Mouse (Mus musculus) gastrocnemius, postnatal 4 days (tissue): Measurements from ENCODE around the gene Chrm3. TPM values are rescaled to one million over a fixed set of nuclear protein-coding genes. Genes with fewer than 3 reads are reported as not detected.

Experiments
- DNase-seq, 2 experiments: peaks; one replicate each; pipeline ENCODE4 v3.0.0; 2021 to 2022; ENCODE audit warnings: low spot score in 2 of 2, mixed read lengths in 2 of 2
- total RNA-seq, 2 experiments: library from RNA; stranded (reverse); gene quantifications; 2 replicates each; pipeline ENCODE4 v1.2.3; 2021

Gene Chrm3
- total RNA-seq, 2 experiments from 2014 or later: 1.5 to 1.6 TPM

GRCm38 (mm10) chr13:10081896-10082426 is 278.7 kb downstream of the Chrm3 start:
- DNase-seq: no peak

DNA sequence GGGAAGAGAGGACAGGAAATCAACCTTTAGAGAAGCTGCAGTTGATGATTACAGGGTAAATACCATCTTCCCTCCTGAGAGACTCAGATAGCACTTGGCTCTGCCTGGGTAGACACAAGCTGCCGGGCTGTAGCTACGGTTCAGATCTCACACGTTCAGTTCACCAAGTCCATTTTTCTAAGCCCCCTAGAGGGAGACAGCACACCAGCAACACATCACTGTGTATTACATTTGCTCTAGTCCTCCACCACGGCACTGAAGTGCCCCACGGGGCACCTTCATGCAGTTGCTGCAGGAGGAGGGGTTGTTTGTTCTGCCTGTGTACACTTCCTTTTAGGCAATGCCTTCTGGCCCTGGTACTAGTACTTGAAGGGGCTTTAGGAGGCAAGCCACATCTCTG is 289.5 kb downstream of the Chrm3 start:
- peak in 1 of 2 experiments; percentile 10 for DNase-seq

DNA sequence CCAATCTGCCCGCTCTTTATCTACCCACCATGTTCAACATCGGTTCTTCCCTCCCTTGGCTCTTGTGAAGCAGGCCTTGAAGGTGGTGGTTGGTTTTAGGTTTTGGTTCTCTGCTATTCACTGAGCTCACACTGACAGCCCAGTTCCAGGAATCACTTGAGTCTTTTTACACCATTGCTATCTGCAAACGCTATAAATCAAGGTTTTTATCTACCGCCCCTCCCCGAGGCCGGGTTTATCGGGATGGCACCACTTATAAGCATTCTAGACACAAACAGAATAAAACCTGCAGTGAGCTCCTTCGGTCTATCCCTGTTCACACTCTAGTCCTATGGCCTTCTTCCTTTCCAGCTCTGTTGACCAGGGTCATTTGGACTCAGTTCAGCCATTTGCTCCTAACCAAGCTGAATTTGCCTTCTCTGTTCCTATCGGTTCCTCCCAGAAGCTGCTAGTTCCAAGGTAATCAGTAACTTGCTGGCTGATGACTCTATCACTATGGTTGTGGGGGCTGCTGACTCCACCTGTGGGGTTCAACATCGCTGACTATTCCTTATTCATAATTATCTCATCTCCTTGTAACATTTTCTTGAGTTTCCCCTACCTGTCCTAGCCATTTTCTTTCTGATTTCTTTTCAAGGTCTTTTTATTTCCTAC is 291.6 kb downstream of the Chrm3 start:
- no peak for DNase-seq

DNA sequence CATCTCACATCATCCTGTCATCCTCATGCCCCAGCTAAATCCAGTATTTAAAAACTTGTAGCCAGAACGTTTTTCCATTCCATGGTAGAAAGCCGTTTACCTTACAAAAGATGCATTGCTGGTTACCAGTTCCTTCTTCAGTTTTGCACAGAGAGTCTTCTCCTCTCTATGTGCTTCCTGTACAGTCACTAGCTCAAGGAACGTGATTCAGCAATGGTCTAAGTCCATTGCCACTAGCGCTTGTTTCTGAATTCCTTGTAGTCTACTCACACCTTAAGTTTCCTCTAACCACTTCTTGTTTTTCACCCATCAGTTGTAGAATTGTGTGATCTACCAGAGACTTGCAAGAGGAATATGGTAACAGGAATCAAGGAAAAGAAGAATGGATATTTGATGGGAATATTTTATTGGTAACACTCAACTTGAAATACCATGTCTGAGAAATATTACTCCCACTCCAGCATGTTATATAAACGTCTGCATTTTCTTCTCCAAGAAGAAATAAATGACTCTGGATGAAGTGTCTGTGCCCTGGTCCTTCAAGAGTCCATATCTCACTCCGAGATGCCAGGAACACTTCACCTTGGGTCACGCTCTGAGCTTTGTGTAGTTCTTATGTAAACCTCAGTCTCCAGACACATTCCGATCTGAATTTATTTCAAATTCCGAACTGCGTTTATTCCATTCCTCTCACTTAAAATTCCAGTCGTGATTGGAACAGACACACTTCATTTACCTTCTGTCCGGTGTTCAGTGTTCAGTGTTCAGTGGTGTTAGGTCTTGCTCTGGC is 293.6 kb downstream of the Chrm3 start:
- no peak for DNase-seq

GRCm38 (mm10) chr13:10065776-10066175 is 294.9 kb downstream of the Chrm3 start:
- no peak for DNase-seq

DNA sequence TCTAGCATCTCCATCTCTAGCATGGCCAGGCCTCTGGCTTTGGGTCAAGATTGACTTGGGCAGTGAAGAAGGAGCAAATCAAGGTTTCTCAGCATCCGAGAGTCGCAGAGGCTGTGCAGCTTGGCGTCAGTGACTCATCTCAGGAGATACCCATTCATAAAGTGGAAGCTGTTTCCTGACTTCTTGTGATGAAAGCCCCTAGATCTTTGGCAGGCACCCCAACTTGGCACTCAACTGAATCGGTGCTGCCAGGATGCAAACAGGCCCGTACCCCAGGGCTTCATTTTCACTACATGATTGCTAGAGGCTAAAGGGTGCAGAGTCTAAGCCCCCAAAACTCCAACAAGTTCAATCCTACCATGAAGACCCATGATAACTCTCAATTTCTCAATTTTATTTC is 298.0 kb downstream of the Chrm3 start:
- no peak for DNase-seq

- no peak for DNase-seq
Observed at GRCm38 (mm10) chr13:10058993-10059392, 301.7 kb downstream of the Chrm3 start.

- no peak for DNase-seq
Observed at GRCm38 (mm10) chr13:10057644-10058198, 302.9 kb downstream of the Chrm3 start.

DNA sequence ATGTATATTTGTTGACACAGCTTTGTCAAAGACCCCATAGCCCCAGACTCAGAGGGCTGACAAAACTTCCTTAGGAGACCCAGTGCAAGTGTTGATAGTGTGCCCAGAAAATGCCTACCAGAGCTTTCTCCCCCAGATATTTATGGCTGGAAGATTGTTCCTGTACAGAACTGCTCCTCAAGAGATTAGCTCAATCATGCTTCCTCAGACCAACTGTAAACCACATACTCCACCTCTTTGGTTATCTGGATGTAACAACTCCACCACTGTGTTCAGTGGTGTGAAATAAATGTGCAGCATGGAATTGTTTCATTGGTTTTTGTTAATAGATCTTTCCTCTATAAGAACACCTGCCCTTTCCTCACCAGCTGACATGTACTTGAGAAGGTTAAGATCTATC is 306.6 kb downstream of the Chrm3 start:
- no peak for DNase-seq

GRCm38 (mm10) chr13:10053301-10053889 is 307.3 kb downstream of the Chrm3 start:
- no peak for DNase-seq

DNA sequence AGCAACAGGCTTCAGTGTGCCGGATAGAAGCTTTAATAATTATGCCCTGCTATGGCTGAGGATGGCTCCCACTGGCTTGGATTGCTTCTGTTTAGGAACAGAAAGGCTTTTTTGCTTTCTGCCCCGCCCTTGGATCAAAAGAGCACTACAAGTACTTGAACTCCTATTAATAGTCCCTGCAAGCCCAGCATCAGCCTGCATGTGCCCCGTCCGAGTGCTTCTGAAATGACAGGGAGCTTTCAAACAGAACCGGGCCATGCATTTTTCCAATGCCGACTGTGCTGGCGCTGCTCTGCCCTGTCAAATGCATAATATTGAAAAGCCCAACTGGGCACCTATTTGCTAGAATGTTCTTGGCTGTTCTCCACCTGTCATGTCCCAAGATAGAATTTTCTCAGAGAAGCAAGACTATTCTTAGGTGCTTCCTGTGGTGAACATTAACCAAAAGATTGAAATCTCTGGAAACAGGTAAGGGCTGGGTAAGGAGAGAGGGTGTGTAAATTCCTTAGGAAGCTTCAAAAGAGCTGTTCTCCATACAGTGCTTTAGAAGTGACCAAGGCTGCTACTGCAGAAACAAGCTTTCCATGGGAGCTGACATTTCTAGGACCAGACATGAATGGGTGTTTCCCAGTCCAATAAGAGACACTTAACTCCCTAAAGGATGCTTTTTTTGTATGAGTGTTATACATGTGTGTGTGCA is 314.8 kb downstream of the Chrm3 start:
- no peak for DNase-seq

DNA sequence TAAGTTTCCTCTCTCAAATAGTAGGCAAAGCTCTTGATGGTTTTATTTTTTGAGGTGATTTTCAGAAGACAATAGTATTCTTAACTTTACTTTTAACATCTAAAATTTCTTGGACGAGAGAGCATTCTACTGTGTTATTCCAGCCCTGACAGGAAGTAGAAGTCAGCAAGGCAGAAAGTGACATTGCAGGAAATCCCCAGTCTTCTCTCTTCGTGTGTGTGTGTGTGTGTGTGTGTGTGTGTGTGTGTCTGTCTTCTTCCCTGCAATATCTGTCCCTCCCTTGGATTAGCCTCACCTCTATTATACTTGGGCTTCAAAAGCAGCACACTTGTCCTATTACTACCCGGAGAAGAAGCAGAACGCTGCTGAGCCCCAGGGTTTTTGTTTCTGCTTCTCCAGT is 316.6 kb downstream of the Chrm3 start:
- DNase-seq: no peak

DNA sequence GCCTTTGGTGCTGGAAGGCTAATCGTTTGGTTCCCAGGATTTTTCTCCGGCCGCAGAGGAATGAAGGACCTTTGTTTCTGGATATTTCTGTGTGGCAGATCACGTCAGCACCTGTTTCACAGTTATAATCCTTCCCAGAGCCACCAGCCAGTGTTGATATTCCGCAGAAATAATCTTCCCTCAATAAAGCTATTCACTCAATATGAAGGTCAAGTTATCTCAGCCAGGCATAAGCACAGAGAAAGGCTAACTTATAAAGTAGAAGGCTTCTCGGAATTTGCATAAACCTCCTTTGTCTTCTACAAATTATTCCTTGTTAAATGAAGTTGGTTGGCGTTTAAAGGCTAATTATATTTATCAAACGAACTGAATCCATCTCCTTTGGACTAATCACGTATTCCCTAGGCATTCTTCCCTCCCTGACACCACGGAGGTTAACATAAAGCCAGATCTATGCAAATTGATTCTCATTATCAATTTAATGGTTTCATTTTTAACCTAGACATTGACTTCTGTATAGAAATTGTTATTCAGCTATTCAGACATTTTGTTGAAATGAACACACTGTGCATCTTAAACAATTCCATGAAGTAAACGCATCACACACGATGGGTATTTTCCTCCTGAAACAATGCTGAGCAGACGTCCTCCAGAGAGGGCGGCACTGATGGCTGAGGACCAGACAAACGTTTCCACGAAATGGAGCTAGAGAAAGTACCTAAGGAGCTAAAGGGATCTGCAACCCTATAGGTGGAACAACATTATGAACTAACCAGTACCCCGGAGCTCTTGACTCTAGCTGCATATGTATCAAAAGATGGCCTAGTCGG is 326.9 kb downstream of the Chrm3 start:
- DNase-seq: no peak

DNA sequence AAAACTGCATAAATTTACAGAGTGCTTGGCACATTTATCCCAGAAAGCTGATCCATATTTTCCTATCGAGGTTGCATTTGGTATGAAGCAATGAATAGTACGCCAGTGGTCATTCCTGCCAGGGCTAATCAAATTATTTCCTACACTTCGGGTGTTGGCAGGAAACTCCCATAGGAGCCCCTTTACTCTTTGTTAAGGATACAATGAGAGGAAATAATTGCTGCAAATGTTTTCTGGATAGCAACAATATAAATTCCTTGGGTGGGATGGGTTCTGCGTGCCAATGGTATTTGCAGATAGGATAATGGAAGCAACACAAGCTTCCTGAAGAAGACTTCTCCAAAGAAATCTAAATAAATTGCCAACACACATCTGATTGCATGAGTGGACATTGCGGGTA is 329.1 kb downstream of the Chrm3 start:
- no peak for DNase-seq

GRCm38 (mm10) chr13:10029944-10030343 is 330.7 kb downstream of the Chrm3 start:
- no peak for DNase-seq

DNA sequence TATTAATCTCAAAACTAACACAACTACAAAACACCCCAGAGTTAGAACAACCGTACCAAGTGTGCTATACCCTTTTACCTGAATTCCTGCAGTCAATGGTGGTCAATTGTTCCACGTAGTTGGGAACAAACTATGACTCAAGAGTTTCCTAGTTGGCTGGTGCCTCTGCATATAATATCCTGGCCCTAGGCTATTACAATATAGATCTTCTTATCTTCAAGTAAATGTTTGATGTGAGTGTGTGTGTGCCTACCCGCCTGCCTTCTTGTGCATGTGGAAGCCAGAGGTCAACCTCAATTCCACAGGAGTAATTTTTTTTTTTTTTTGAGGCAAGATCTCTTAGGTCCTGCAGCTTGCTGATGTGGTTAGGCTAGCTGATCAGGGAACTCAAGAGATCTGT is 335.5 kb downstream of the Chrm3 start:
- no peak for DNase-seq

DNA sequence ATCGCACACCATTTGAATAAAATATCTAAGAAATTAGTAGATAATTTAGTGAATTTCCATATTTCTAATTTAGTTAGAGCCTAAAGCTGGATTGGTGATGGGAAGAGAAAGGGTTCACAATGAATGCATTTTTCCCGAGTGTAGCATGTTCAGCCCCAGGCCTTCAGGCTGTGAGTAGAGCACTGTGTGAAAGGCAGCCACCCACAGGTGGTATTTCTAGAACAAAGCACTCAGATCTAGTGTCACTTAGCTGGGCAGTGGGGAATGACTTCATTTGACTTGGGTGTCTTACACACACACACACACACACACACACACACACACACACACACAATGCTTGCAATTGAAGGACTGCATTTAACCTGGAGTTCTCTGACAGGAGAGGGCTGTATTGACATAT is 337.5 kb downstream of the Chrm3 start:
- DNase-seq: no peak

DNA sequence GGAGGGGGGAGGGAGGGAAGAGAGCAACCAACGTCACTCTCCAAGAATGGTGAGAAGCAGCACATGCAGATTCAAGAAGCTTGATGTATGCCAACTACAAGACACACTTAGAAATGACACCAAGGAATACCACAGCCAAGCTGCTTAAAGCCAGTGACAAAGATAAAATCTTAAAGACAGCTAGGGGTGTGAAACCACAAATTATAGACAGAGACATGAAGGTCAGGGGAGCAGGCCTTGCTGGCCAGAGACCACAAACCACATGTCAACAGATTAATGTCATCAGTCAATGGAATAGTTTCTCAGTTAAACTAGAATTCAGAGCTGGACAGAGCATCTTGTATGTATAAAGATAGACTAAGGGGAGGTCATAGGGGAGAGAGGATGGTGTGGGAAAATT is 341.4 kb downstream of the Chrm3 start:
- DNase-seq: no peak

- DNase-seq: no peak
Observed at GRCm38 (mm10) chr13:10002916-10003315, 357.7 kb downstream of the Chrm3 start.

GRCm38 (mm10) chr13:9997664-9998328 is 362.9 kb downstream of the Chrm3 start:
- DNase-seq: no peak
